16 mouse cellular contexts compared by ENCODE assay signal in genomic region chr15:23416450-23417080, GRCm38 (mm10).
A peak's percentile ranks its signal among the peaks of the same experiment; 100 is the strongest.
DNase-seq lines count a peak whose midpoint lies in the region; ATAC-seq and TF ChIP-seq lines count a peak whose summit lies in the region.
"Had no signal": no experiment of that assay in that cellular context is flagged by ENCODE, and none has a peak within 500 bp of the region (broad histone marks: within the 10 kb centered on the region; RNA-seq: fewer than 3 reads in every experiment).

No protein-coding gene starts in this region.

- H3K27me3 ChIP-seq in embryonic facial prominence, embryonic 14.5 days (replicated peaks; ENCODE audit: control insufficient read depth, insufficient read depth, low read length): no peaks in the 10 kb centered on the region
- H3K27me3 ChIP-seq in embryonic facial prominence, embryonic 10.5 days (replicated peaks; ENCODE audit: low read depth, poor library complexity, severe bottlenecking): no peaks in the 10 kb centered on the region
- no peaks in the 10 kb centered on the region for H3K27me3 ChIP-seq in lung, embryonic 15.5 days
- H3K27me3 ChIP-seq in hindbrain, postnatal 0 days (ENCODE audit: insufficient read depth, low read length): no peaks in the 10 kb centered on the region
- H3K27me3 ChIP-seq: CH12.LX; midbrain, embryonic 12.5 days had no signal

- ATAC-seq in embryonic facial prominence, embryonic 14.5 days (ENCODE audit: low read depth): no peak
- ATAC-seq in lung, embryonic 15.5 days (ENCODE audit: borderline replicate concordance, extremely low read depth, low FRiP score, low TSS enrichment): peak; percentile 73
- no peak for ATAC-seq in hindbrain, postnatal 0 days
- ATAC-seq: activated CD4-positive, CD25-positive, alpha-beta regulatory T cell, adult 4 months; intestine, embryonic 16.5 days had no signal

- H3K4me3 ChIP-seq in embryonic facial prominence, embryonic 14.5 days (ENCODE audit: low read depth, low read length): no peak overlapping the region
- no peak overlapping the region for H3K4me3 ChIP-seq in embryonic facial prominence, embryonic 10.5 days
- H3K4me3 ChIP-seq in lung, embryonic 15.5 days: no peak overlapping the region
- H3K4me3 ChIP-seq in hindbrain, postnatal 0 days (ENCODE audit: low read length): no peak overlapping the region
- H3K4me3 ChIP-seq: midbrain, embryonic 12.5 days had no signal

- no peak overlapping the region for H3K4me2 ChIP-seq in embryonic facial prominence, embryonic 14.5 days (ENCODE audit: low read depth, low read length)
- H3K4me2 ChIP-seq in lung, embryonic 15.5 days: no peak overlapping the region
- no peak overlapping the region for H3K4me2 ChIP-seq in hindbrain, postnatal 0 days (ENCODE audit: low read depth, low read length)
- H3K4me2 ChIP-seq: midbrain, embryonic 12.5 days had no signal

- 62% methylated on average over 5 of the region's 5 CpGs for WGBS in embryonic facial prominence, embryonic 14.5 days
- WGBS in embryonic facial prominence, embryonic 10.5 days: 83% methylated on average over 5 of the region's 5 CpGs
- 23% methylated on average over 5 of the region's 5 CpGs for WGBS in lung, embryonic 15.5 days
- WGBS in hindbrain, postnatal 0 days: 75% methylated on average over 5 of the region's 5 CpGs

- peak; percentile 45 for DNase-seq in embryonic facial prominence, embryonic 14.5 days (ENCODE audit: low spot score)
- no peak for DNase-seq in embryonic facial prominence, embryonic 10.5 days (ENCODE audit: low spot score)
- no peak for DNase-seq in lung, postnatal 10 days
- peak; percentile 9 to 12 for DNase-seq in frontal cortex, postnatal 10 days (ENCODE audit: low spot score in 2 of 2)
- peak; percentile 57 to 59 for DNase-seq in right cerebral cortex, adult 2 months (ENCODE audit: low spot score in 2 of 2)
- DNase-seq in thymus, postnatal 0 days (ENCODE audit: low spot score): no peak
- DNase-seq in hindbrain, postnatal 0 days (ENCODE audit: low spot score): no peak
- DNase-seq: adrenal gland, postnatal 25 days; cerebellum, postnatal 10 days; heart, adult 11 months; lung, postnatal 4 days had no signal

- no peaks in the 10 kb centered on the region for H3K4me1 ChIP-seq in embryonic facial prominence, embryonic 14.5 days (ENCODE audit: control insufficient read depth, insufficient read depth, low read length)
- H3K4me1 ChIP-seq in embryonic facial prominence, embryonic 10.5 days: no peaks in the 10 kb centered on the region
- no peaks in the 10 kb centered on the region; the same call in 1 of the 2 replicates for H3K4me1 ChIP-seq in lung, embryonic 15.5 days
- no peaks in the 10 kb centered on the region for H3K4me1 ChIP-seq in hindbrain, postnatal 0 days (ENCODE audit: insufficient read depth, low read length)
- H3K4me1 ChIP-seq: midbrain, embryonic 12.5 days had no signal

- H3K27ac ChIP-seq in embryonic facial prominence, embryonic 14.5 days (replicated peaks; ENCODE audit: low read depth, low read length): no peak overlapping the region
- H3K27ac ChIP-seq in embryonic facial prominence, embryonic 10.5 days (replicated peaks): no peak overlapping the region
- 0 out of 2 replicates have a peak overlapping the region, but pooled peaks have one; percentile 33 for H3K27ac ChIP-seq in lung, embryonic 15.5 days
- no peak overlapping the region for H3K27ac ChIP-seq in hindbrain, postnatal 0 days
- H3K27ac ChIP-seq: midbrain, embryonic 12.5 days had no signal

- TF ChIP-seq CTCF in hindbrain, postnatal 0 days (IDR thresholded peaks at IDR 0.05; ENCODE audit: low read depth): no peak

- H3K36me3 ChIP-seq in embryonic facial prominence, embryonic 14.5 days (ENCODE audit: control insufficient read depth, insufficient read depth, low read length): no peaks in the 10 kb centered on the region
- H3K36me3 ChIP-seq in embryonic facial prominence, embryonic 10.5 days (replicated peaks): no peaks in the 10 kb centered on the region
- no peaks in the 10 kb centered on the region for H3K36me3 ChIP-seq in lung, embryonic 15.5 days
- no peaks in the 10 kb centered on the region for H3K36me3 ChIP-seq in hindbrain, postnatal 0 days (ENCODE audit: insufficient read depth, low read length)
- H3K36me3 ChIP-seq: midbrain, embryonic 12.5 days had no signal

- H3K9ac ChIP-seq in embryonic facial prominence, embryonic 14.5 days (ENCODE audit: low read depth, low read length): no peak overlapping the region
- H3K9ac ChIP-seq in lung, embryonic 15.5 days: no peak overlapping the region
- H3K9ac ChIP-seq in hindbrain, postnatal 0 days (replicated peaks; ENCODE audit: low read length): no peak overlapping the region
- H3K9ac ChIP-seq: midbrain, embryonic 12.5 days had no signal

- H3K9me3 ChIP-seq in embryonic facial prominence, embryonic 14.5 days (ENCODE audit: control insufficient read depth, low read length): no peaks in the 10 kb centered on the region
- H3K9me3 ChIP-seq in embryonic facial prominence, embryonic 10.5 days: no peaks in the 10 kb centered on the region
- H3K9me3 ChIP-seq in lung, embryonic 15.5 days: no peaks in the 10 kb centered on the region
- H3K9me3 ChIP-seq in hindbrain, postnatal 0 days (ENCODE audit: low read length): no peaks in the 10 kb centered on the region
- H3K9me3 ChIP-seq: midbrain, embryonic 12.5 days had no signal

Comparison
In these comparisons a context has a peak if more than half of its experiments do, and no peak if none do; other contexts are left out.
1. DNase-seq: peak in embryonic facial prominence, embryonic 14.5 days (single experiment), frontal cortex, postnatal 10 days (2 of 2) and right cerebral cortex, adult 2 months (2 of 2); none in embryonic facial prominence, embryonic 10.5 days (single experiment), lung, postnatal 10 days (single experiment), thymus, postnatal 0 days (single experiment) and hindbrain, postnatal 0 days (single experiment).